Mouse (Mus musculus): ENCODE results near the gene Foxo6. TPM values are rescaled to one million over a fixed set of nuclear protein-coding genes. Genes with fewer than 3 reads are reported as not detected.
A peak's percentile ranks its signal among the peaks of the same experiment; 100 is the strongest.

Gene Foxo6
- polyA plus RNA-seq, 1 experiment, result 0.61 TPM

GRCm38 (mm10) chr4:120282568-120283091, 4.5 kb downstream of the Foxo6 start:
- H3K27ac ChIP-seq (ENCODE audit: insufficient read depth, low read length), result no peak overlapping the region
- no peak for TF ChIP-seq EP300 (IDR thresholded peaks at IDR 0.05; ENCODE audit: insufficient read depth, low read depth, low read length)
- TF ChIP-seq POLR2A (IDR thresholded peaks at IDR 0.05; ENCODE audit: insufficient read depth, low read length), result no peak
- no peak for TF ChIP-seq CTCF (IDR thresholded peaks at IDR 0.05; ENCODE audit: low read depth, low read length)
- H3K4me3 ChIP-seq (ENCODE audit: low read depth, low read length), result peak overlapping the region; percentile 45
- H3K9ac ChIP-seq (ENCODE audit: low read depth, poor library complexity, severe bottlenecking), result peak overlapping the region; percentile 59
- peaks cover 15% of the 10 kb centered on the region; the same call in 1 of the 2 replicates for H3K27me3 ChIP-seq (ENCODE audit: control insufficient read depth, insufficient read depth, low read length, poor library complexity, severe bottlenecking)
- no peaks in the 10 kb centered on the region for H3K36me3 ChIP-seq (ENCODE audit: control insufficient read depth, insufficient read depth, low read length, poor library complexity, severe bottlenecking)
- H3K4me1 ChIP-seq (ENCODE audit: control insufficient read depth, insufficient read depth, low read length), result peaks cover 5% of the 10 kb centered on the region
- no peaks in the 10 kb centered on the region for H3K9me3 ChIP-seq (replicated peaks; ENCODE audit: control insufficient read depth, insufficient read depth, low read length, poor library complexity, severe bottlenecking)

GRCm38 (mm10) chr4:120281011-120281410, 6.1 kb downstream of the Foxo6 start:
- peaks cover 5% of the 10 kb centered on the region for H3K4me1 ChIP-seq (ENCODE audit: control insufficient read depth, insufficient read depth, low read length)
- H3K27ac ChIP-seq (ENCODE audit: insufficient read depth, low read length), result no peak overlapping the region
- H3K27me3 ChIP-seq (ENCODE audit: control insufficient read depth, insufficient read depth, low read length, poor library complexity, severe bottlenecking), result peaks cover 10% of the 10 kb centered on the region; the same call in 1 of the 2 replicates
- no peaks in the 10 kb centered on the region for H3K9me3 ChIP-seq (replicated peaks; ENCODE audit: control insufficient read depth, insufficient read depth, low read length, poor library complexity, severe bottlenecking)
- H3K4me3 ChIP-seq (ENCODE audit: low read depth, low read length), result no peak overlapping the region
- H3K9ac ChIP-seq (ENCODE audit: low read depth, poor library complexity, severe bottlenecking), result no peak overlapping the region
- H3K36me3 ChIP-seq (ENCODE audit: control insufficient read depth, insufficient read depth, low read length, poor library complexity, severe bottlenecking), result no peaks in the 10 kb centered on the region
- TF ChIP-seq CTCF (IDR thresholded peaks at IDR 0.05; ENCODE audit: low read depth, low read length), result no peak
- TF ChIP-seq EP300 (IDR thresholded peaks at IDR 0.05; ENCODE audit: insufficient read depth, low read depth, low read length), result no peak
- TF ChIP-seq POLR2A (IDR thresholded peaks at IDR 0.05; ENCODE audit: insufficient read depth, low read length), result no peak

GRCm38 (mm10) chr4:120280432-120280831, 6.7 kb downstream of the Foxo6 start:
- Histone ChIP-seq H3K27ac (ENCODE audit: insufficient read depth, low read length) (no peak overlapping the region), H3K36me3 (ENCODE audit: control insufficient read depth, insufficient read depth, low read length, poor library complexity, severe bottlenecking) (no peaks in the 10 kb centered on the region), H3K9me3 (replicated peaks; ENCODE audit: control insufficient read depth, insufficient read depth, low read length, poor library complexity, severe bottlenecking) (no peaks in the 10 kb centered on the region), H3K9ac (ENCODE audit: low read depth, poor library complexity, severe bottlenecking) (no peak overlapping the region), H3K27me3 (ENCODE audit: control insufficient read depth, insufficient read depth, low read length, poor library complexity, severe bottlenecking) (peaks cover 6% of the 10 kb centered on the region; the same call in 1 of the 2 replicates), H3K4me3 (ENCODE audit: low read depth, low read length) (no peak overlapping the region), H3K4me1 (ENCODE audit: control insufficient read depth, insufficient read depth, low read length) (peaks cover 8% of the 10 kb centered on the region)
- TF ChIP-seq CTCF (IDR thresholded peaks at IDR 0.05; ENCODE audit: low read depth, low read length) (no peak), EP300 (IDR thresholded peaks at IDR 0.05; ENCODE audit: insufficient read depth, low read depth, low read length) (no peak), POLR2A (IDR thresholded peaks at IDR 0.05; ENCODE audit: insufficient read depth, low read length) (no peak)

GRCm38 (mm10) chr4:120277255-120277928, 9.8 kb downstream of the Foxo6 start:
- no peaks in the 10 kb centered on the region for H3K36me3 ChIP-seq (ENCODE audit: control insufficient read depth, insufficient read depth, low read length, poor library complexity, severe bottlenecking)
- peaks cover 3% of the 10 kb centered on the region; the same call in 1 of the 2 replicates for H3K27me3 ChIP-seq (ENCODE audit: control insufficient read depth, insufficient read depth, low read length, poor library complexity, severe bottlenecking)
- H3K4me3 ChIP-seq (ENCODE audit: low read depth, low read length), result no peak overlapping the region
- no peak for TF ChIP-seq POLR2A (IDR thresholded peaks at IDR 0.05; ENCODE audit: insufficient read depth, low read length)
- no peaks in the 10 kb centered on the region for H3K9me3 ChIP-seq (replicated peaks; ENCODE audit: control insufficient read depth, insufficient read depth, low read length, poor library complexity, severe bottlenecking)
- no peak overlapping the region for H3K27ac ChIP-seq (ENCODE audit: insufficient read depth, low read length)
- H3K4me1 ChIP-seq (ENCODE audit: control insufficient read depth, insufficient read depth, low read length), result peaks cover 3% of the 10 kb centered on the region
- H3K9ac ChIP-seq (ENCODE audit: low read depth, poor library complexity, severe bottlenecking), result no peak overlapping the region

GRCm38 (mm10) chr4:120275487-120275886, 11.7 kb downstream of the Foxo6 start:
- H3K36me3 ChIP-seq (ENCODE audit: control insufficient read depth, insufficient read depth, low read length, poor library complexity, severe bottlenecking), result no peaks in the 10 kb centered on the region
- H3K27ac ChIP-seq (ENCODE audit: insufficient read depth, low read length), result no peak overlapping the region
- no peaks in the 10 kb centered on the region for H3K9me3 ChIP-seq (replicated peaks; ENCODE audit: control insufficient read depth, insufficient read depth, low read length, poor library complexity, severe bottlenecking)
- H3K27me3 ChIP-seq (ENCODE audit: control insufficient read depth, insufficient read depth, low read length, poor library complexity, severe bottlenecking), result no peaks in the 10 kb centered on the region
- peaks cover 15% of the 10 kb centered on the region for H3K4me1 ChIP-seq (ENCODE audit: control insufficient read depth, insufficient read depth, low read length)
- no peak overlapping the region for H3K9ac ChIP-seq (ENCODE audit: low read depth, poor library complexity, severe bottlenecking)
- TF ChIP-seq CTCF (IDR thresholded peaks at IDR 0.05; ENCODE audit: low read depth, low read length) (no peak), EP300 (IDR thresholded peaks at IDR 0.05; ENCODE audit: insufficient read depth, low read depth, low read length) (no peak), POLR2A (IDR thresholded peaks at IDR 0.05; ENCODE audit: insufficient read depth, low read length) (no peak)
- no peak overlapping the region for H3K4me3 ChIP-seq (ENCODE audit: low read depth, low read length)

- Histone ChIP-seq H3K27me3 (ENCODE audit: control insufficient read depth, insufficient read depth, low read length, poor library complexity, severe bottlenecking) (no peaks in the 10 kb centered on the region), H3K4me3 (ENCODE audit: low read depth, low read length) (no peak overlapping the region), H3K36me3 (ENCODE audit: control insufficient read depth, insufficient read depth, low read length, poor library complexity, severe bottlenecking) (no peaks in the 10 kb centered on the region), H3K9me3 (replicated peaks; ENCODE audit: control insufficient read depth, insufficient read depth, low read length, poor library complexity, severe bottlenecking) (no peaks in the 10 kb centered on the region), H3K4me1 (ENCODE audit: control insufficient read depth, insufficient read depth, low read length) (peaks cover 16% of the 10 kb centered on the region), H3K9ac (ENCODE audit: low read depth, poor library complexity, severe bottlenecking) (no peak overlapping the region), H3K27ac (ENCODE audit: insufficient read depth, low read length) (no peak overlapping the region)
- TF ChIP-seq EP300 (IDR thresholded peaks at IDR 0.05; ENCODE audit: insufficient read depth, low read depth, low read length), result no peak
Measured at GRCm38 (mm10) chr4:120273594-120273993, 13.6 kb downstream of the Foxo6 start.
